Mouse (Mus musculus): ENCODE measurements around the gene Vax2. TPM values are rescaled to one million over a fixed set of nuclear protein-coding genes. Genes with fewer than 3 reads are reported as not detected.

The Vax2 gene
- polyA plus RNA-seq, 1 experiment from 2014 or later, result 0.14 TPM

- H3K27me3 ChIP-seq, result peaks cover 45% of the 10 kb centered on the region
- ATAC-seq (peak; percentile 9), DNase-seq (ENCODE audit: low read depth, low spot score) (no peak)
- in situ Hi-C loops (cut with MboI; ENCODE audit: low pct_unique_long_range_greater_than_20kb), result no loop called here
- CTCF ChIA-PET, result interaction anchor here (0.7 to 0.9 kb wide), 2 partner anchors 14 to 16 kb away, joined by 3 read pairs; no protein-coding TSS in a partner anchor
- POLR2A ChIA-PET, result no interaction called here
- no peak for TF ChIP-seq CTCF (IDR thresholded peaks at IDR 0.05)
Measured at GRCm38 (mm10) chr6:83710361-83711066, 550 bp upstream of the Vax2 start.

GRCm38 (mm10) chr6:83711725-83712475 is 836 bp downstream of the Vax2 start:
- ChIA-PET POLR2A (no interaction called here), CTCF (no interaction called here)
- no peak for TF ChIP-seq CTCF (IDR thresholded peaks at IDR 0.05)
- H3K27me3 ChIP-seq, result peaks cover 34% of the 10 kb centered on the region
- DNase-seq (ENCODE audit: low read depth, low spot score) (no peak), ATAC-seq (no peak)
- in situ Hi-C loops (cut with MboI; ENCODE audit: low pct_unique_long_range_greater_than_20kb), result no loop called here

- ChIA-PET POLR2A (no interaction called here), CTCF (no interaction called here)
- H3K27me3 ChIP-seq, result peaks cover 23% of the 10 kb centered on the region
- TF ChIP-seq CTCF (IDR thresholded peaks at IDR 0.05), result no peak
- ATAC-seq, result no peak
- in situ Hi-C loops (cut with MboI; ENCODE audit: low pct_unique_long_range_greater_than_20kb), result no loop called here
- no peak for DNase-seq (ENCODE audit: low read depth, low spot score)
Measured at GRCm38 (mm10) chr6:83713271-83714136, 2.4 kb downstream of the Vax2 start.

GRCm38 (mm10) chr6:83714221-83715123 is 3.4 kb downstream of the Vax2 start:
- no peak for TF ChIP-seq CTCF (IDR thresholded peaks at IDR 0.05)
- peaks cover 18% of the 10 kb centered on the region for H3K27me3 ChIP-seq
- POLR2A ChIA-PET, result no interaction called here
- no peak for ATAC-seq
- CTCF ChIA-PET, result no interaction called here
- DNase-seq (ENCODE audit: low read depth, low spot score), result no peak
- in situ Hi-C loops (cut with MboI; ENCODE audit: low pct_unique_long_range_greater_than_20kb), result no loop called here

GRCm38 (mm10) chr6:83715461-83716196 is 4.6 kb downstream of the Vax2 start:
- peaks cover 17% of the 10 kb centered on the region for H3K27me3 ChIP-seq
- TF ChIP-seq CTCF (IDR thresholded peaks at IDR 0.05), result no peak
- DNase-seq (ENCODE audit: low read depth, low spot score), result no peak
- in situ Hi-C loops (cut with MboI; ENCODE audit: low pct_unique_long_range_greater_than_20kb), result no loop called here
- CTCF ChIA-PET, result no interaction called here
- POLR2A ChIA-PET, result no interaction called here
- no peak for ATAC-seq

- ATAC-seq, result no peak
Measured at GRCm38 (mm10) chr6:83717026-83717425, 6.0 kb downstream of the Vax2 start.

GRCm38 (mm10) chr6:83722526-83722925 is 11.5 kb downstream of the Vax2 start:
- in situ Hi-C loops (cut with MboI; ENCODE audit: low pct_unique_long_range_greater_than_20kb), result no loop called here
- CTCF ChIA-PET, result no interaction called here
- ATAC-seq (no peak), DNase-seq (ENCODE audit: low read depth, low spot score) (no peak)
- H3K27me3 ChIP-seq, result peaks cover 31% of the 10 kb centered on the region
- POLR2A ChIA-PET, result no interaction called here
- no peak for TF ChIP-seq CTCF (IDR thresholded peaks at IDR 0.05)

More at GRCm38 (mm10) chr6:83717026-83717425, 6.0 kb downstream of the Vax2 start:
- TF ChIP-seq CTCF (IDR thresholded peaks at IDR 0.05), result no peak
- H3K27me3 ChIP-seq, result peaks cover 26% of the 10 kb centered on the region
- no peak for DNase-seq (ENCODE audit: low read depth, low spot score)
- ChIA-PET POLR2A (no interaction called here), CTCF (no interaction called here)
- in situ Hi-C loops (cut with MboI; ENCODE audit: low pct_unique_long_range_greater_than_20kb), result no loop called here

GRCm38 (mm10) chr6:83727178-83727577 is 16.1 kb downstream of the Vax2 start:
- peaks cover 5% of the 10 kb centered on the region for H3K27me3 ChIP-seq
- ChIA-PET POLR2A (no interaction called here), CTCF (no interaction called here)
- in situ Hi-C loops (cut with MboI; ENCODE audit: low pct_unique_long_range_greater_than_20kb), result no loop called here
- no peak for DNase-seq (ENCODE audit: low read depth, low spot score)
- TF ChIP-seq CTCF (IDR thresholded peaks at IDR 0.05), result peak; percentile 53
- no peak for ATAC-seq

GRCm38 (mm10) chr6:83728488-83728887 is 17.4 kb downstream of the Vax2 start:
- ATAC-seq (no peak), DNase-seq (ENCODE audit: low read depth, low spot score) (no peak)
- peak; percentile 69 for TF ChIP-seq CTCF (IDR thresholded peaks at IDR 0.05)
- no peaks in the 10 kb centered on the region for H3K27me3 ChIP-seq
- in situ Hi-C loops (cut with MboI; ENCODE audit: low pct_unique_long_range_greater_than_20kb), result no loop called here
- CTCF ChIA-PET, result interaction anchor here (0.7 to 1.9 kb wide), 5 partner anchors 21 to 39 kb away, joined by 3 to 6 read pairs (median 3); no protein-coding TSS in a partner anchor
- POLR2A ChIA-PET, result no interaction called here
